In the genomic region with DNA sequence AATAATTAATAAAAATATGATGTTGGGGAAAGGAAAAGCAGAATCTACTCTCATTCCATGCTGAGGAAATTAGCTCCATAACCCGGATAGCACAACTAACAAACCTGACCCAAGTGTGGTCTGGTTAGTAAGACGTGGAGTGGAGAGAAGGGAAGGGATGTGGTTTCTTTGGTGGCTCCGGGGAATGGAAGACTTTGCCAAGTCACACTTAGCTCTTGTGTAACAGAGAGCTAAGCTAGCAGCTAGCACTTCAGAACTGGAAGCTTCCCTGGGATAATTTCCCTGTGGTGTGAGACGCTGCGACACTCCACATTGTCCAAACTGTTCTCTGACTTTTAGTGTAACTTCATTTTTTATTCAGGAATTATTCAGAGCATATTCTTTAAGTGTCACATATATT, we compare ENCODE assay signal across 26 mouse cellular contexts.
DNase-seq lines count a peak whose midpoint lies in the region; ATAC-seq and TF ChIP-seq lines count a peak whose summit lies in the region.
"Had no signal": no experiment of that assay in that cellular context is flagged by ENCODE, and none has a peak within 500 bp of the region (broad histone marks: within the 10 kb centered on the region; RNA-seq: fewer than 3 reads in every experiment).

No protein-coding gene starts in this region.

- TF ChIP-seq POLR2A in cerebellum, adult 2 months (IDR thresholded peaks at IDR 0.05; ENCODE audit: borderline replicate concordance, insufficient read depth, low read length) = no peak

- no peaks in the 10 kb centered on the region for H3K9me3 ChIP-seq in megakaryocyte, embryonic 14.5 days
- H3K9me3 ChIP-seq: embryonic facial prominence, embryonic 15.5 days; forebrain, embryonic 15.5 days; heart, embryonic 13.5 days; hindbrain, embryonic 12.5 days; liver, embryonic 13.5 days; midbrain, embryonic 15.5 days; neural tube, embryonic 13.5 days had no signal

- WGBS in cerebellum, adult 2 months = 90% methylated on average over 5 of the region's 5 CpGs

- ATAC-seq in common myeloid progenitor, adult 5-6 weeks (replicated peaks; ENCODE audit: low read depth, poor library complexity, severe bottlenecking) = peak; percentile 98
- ATAC-seq: forebrain, embryonic 15.5 days; midbrain, embryonic 15.5 days had no signal

- no peaks in the 10 kb centered on the region for H3K36me3 ChIP-seq in megakaryocyte, embryonic 14.5 days (replicated peaks; ENCODE audit: low read length)
- H3K36me3 ChIP-seq: embryonic facial prominence, embryonic 15.5 days; forebrain, embryonic 15.5 days; heart, embryonic 13.5 days; hindbrain, embryonic 12.5 days; liver, embryonic 13.5 days; midbrain, embryonic 15.5 days; neural tube, embryonic 13.5 days had no signal

- peak overlapping the region; percentile 18 for H3K4me3 ChIP-seq in megakaryocyte, embryonic 14.5 days (replicated peaks)
- H3K4me3 ChIP-seq in cerebellum, adult 2 months (replicated peaks; ENCODE audit: insufficient read depth, low read depth, low read length) = no peak overlapping the region
- H3K4me3 ChIP-seq: embryonic facial prominence, embryonic 15.5 days; forebrain, embryonic 15.5 days; heart, embryonic 13.5 days; hindbrain, embryonic 12.5 days; left cerebral cortex, adult 2 months; liver, embryonic 13.5 days; midbrain, embryonic 15.5 days; neural tube, embryonic 13.5 days had no signal

- H3K4me1 ChIP-seq in megakaryocyte, embryonic 14.5 days = peaks cover 49% of the 10 kb centered on the region
- no peaks in the 10 kb centered on the region for H3K4me1 ChIP-seq in cerebellum, adult 2 months (ENCODE audit: control insufficient read depth, insufficient read depth, low read length)
- H3K4me1 ChIP-seq: embryonic facial prominence, embryonic 15.5 days; heart, embryonic 13.5 days; liver, embryonic 13.5 days; neural tube, embryonic 13.5 days had no signal

- no peak overlapping the region for H3K27ac ChIP-seq in cerebellum, adult 2 months (ENCODE audit: insufficient read depth, low read length)
- H3K27ac ChIP-seq: embryonic facial prominence, embryonic 15.5 days; forebrain, embryonic 15.5 days; heart, embryonic 13.5 days; hindbrain, embryonic 12.5 days; left cerebral cortex, adult 2 months; liver, embryonic 13.5 days; midbrain, embryonic 15.5 days; neural tube, embryonic 13.5 days; stomach, postnatal 0 days had no signal

- TF ChIP-seq CTCF in cerebellum, adult 2 months (IDR thresholded peaks at IDR 0.05; ENCODE audit: borderline replicate concordance, insufficient read depth, low read depth, low read length) = no peak

- H3K27me3 ChIP-seq in megakaryocyte, embryonic 14.5 days (replicated peaks) = peaks cover 23% of the 10 kb centered on the region
- no peaks in the 10 kb centered on the region for H3K27me3 ChIP-seq in cerebellum, adult 2 months (ENCODE audit: control insufficient read depth, insufficient read depth, low read length)
- H3K27me3 ChIP-seq: embryonic facial prominence, embryonic 15.5 days; forebrain, embryonic 15.5 days; heart, embryonic 13.5 days; hindbrain, embryonic 12.5 days; liver, embryonic 13.5 days; midbrain, embryonic 15.5 days had no signal

- peak; percentile 42 for DNase-seq in lung, postnatal 10 days
- DNase-seq in lung, postnatal 14 days = no peak
- DNase-seq in adrenal gland, postnatal 10 days = no peak
- no peak for DNase-seq in cerebellum, adult 2 months
- no peak for DNase-seq in right cerebral cortex, postnatal 25 days
- DNase-seq: adrenal gland, adult 2 months; cerebellum, adult 18-20 months; cerebellum, postnatal 25 days; embryo, embryonic 11 days; gastrocnemius, postnatal 10 days; heart, adult 18-20 months; heart, postnatal 14 days; kidney, adult 11 months; kidney, postnatal 4 days; liver, embryonic 13.5 days; lung, adult 2 months had no signal
